Mouse (Mus musculus) Patski (cell line): ENCODE data around the gene Acss2. TPM values are rescaled to one million over a fixed set of nuclear protein-coding genes. Genes with fewer than 3 reads are reported as not detected.

Source experiments
- ATAC-seq: fragments of 100-300 bp; one replicate; pipeline ENCODE4 v1.8.0; 2021
- CTCF ChIA-PET: fragments of 350-600 bp; sonication (Branson Sonifier 250); formaldehyde crosslinking; loops from one replicate; lab custom pipeline; 2022; ENCODE audit warnings: inconsistent platforms; lab: Charles Lee
- POLR2A ChIA-PET: fragments of 350-600 bp; sonication (Branson Sonifier 250); formaldehyde crosslinking; loops from one replicate; lab custom pipeline; 2022; ENCODE audit warnings: antibody characterized with exemption, inconsistent platforms; lab: Charles Lee
- DNase-seq: peaks from one replicate; pipeline ENCODE4 v3.0.0-alpha.2; 2011; ENCODE audit warnings: low read depth, low spot score
- H3K27me3 ChIP-seq: fragments of 371-371 bp; one replicate; pipeline ENCODE4 v1.5.1; 2021
- CTCF ChIP-seq: fragments of 100-300 bp; IDR thresholded peaks from one replicate; pipeline ENCODE4 v1.5.1; 2021
- in situ Hi-C: fragments of 300-500 bp; cut with MboI; formaldehyde crosslinking; loops from 3 replicates; pipeline ENCODE4 v1.11.1; 2018; ENCODE audit warnings: low pct_unique_long_range_greater_than_20kb, mixed read lengths
- polyA plus RNA-seq: library from polyadenylated mRNA; unstranded; gene quantifications from one replicate; pipeline ENCODE4 v1.2.3, GENCODE M21; 2021

The Acss2 gene
- polyA plus RNA-seq, 1 experiment from 2014 or later: 12.4 TPM

GRCm38 (mm10) chr2:155626277-155626676, 108.5 kb downstream of the Acss2 start:
- H3K27me3 ChIP-seq: no peaks in the 10 kb centered on the region
- CTCF ChIA-PET: interaction anchor here (1.2 to 6.2 kb wide), 6 partner anchors 9 to 137 kb away, joined by 3 to 34 read pairs (median 4); partner anchors contain the start of genes Acss2 and Ggt7
- no peak for TF ChIP-seq CTCF
- DNase-seq (no peak), ATAC-seq (no peak)
- POLR2A ChIA-PET: no interaction called here
- in situ Hi-C loops: no loop called here

- ChIA-PET CTCF (interaction anchor here (0.7 to 6.2 kb wide), 12 partner anchors 8 to 145 kb away, joined by 3 to 34 read pairs (median 3); partner anchors contain the start of genes Acss2 and Ggt7), POLR2A (no interaction called here)
- no peaks in the 10 kb centered on the region for H3K27me3 ChIP-seq
- in situ Hi-C loops: no loop called here
- no peak for DNase-seq
- ATAC-seq: no peak
- TF ChIP-seq CTCF: no peak
These were observed 109.4 kb downstream of the Acss2 start for GRCm38 (mm10) chr2:155627030-155627738.

- H3K27me3 ChIP-seq: no peaks in the 10 kb centered on the region
- ATAC-seq (no peak), DNase-seq (no peak)
- CTCF ChIA-PET: interaction anchor here (0.9 to 6.2 kb wide), 6 partner anchors 8 to 146 kb away, joined by 3 to 34 read pairs (median 4); partner anchors contain the start of genes Acss2 and Ggt7
- POLR2A ChIA-PET: interaction anchor here (0.6 kb wide), 1 partner anchor 112 kb away, joined by 3 read pairs; no protein-coding TSS in a partner anchor
- in situ Hi-C loops: no loop called here
- no peak for TF ChIP-seq CTCF
These were observed 110.4 kb downstream of the Acss2 start for GRCm38 (mm10) chr2:155628112-155628511.

GRCm38 (mm10) chr2:155628519-155628918, 110.8 kb downstream of the Acss2 start:
- DNase-seq (no peak), ATAC-seq (no peak)
- ChIA-PET POLR2A (no interaction called here), CTCF (interaction anchor here (1.6 to 6.2 kb wide), 3 partner anchors 111 to 115 kb away, joined by 5 to 34 read pairs (median 10); partner anchors contain the start of genes Acss2 and Ggt7)
- no peak for TF ChIP-seq CTCF
- in situ Hi-C loops: no loop called here
- H3K27me3 ChIP-seq: no peaks in the 10 kb centered on the region

- DNase-seq: no peak
- TF ChIP-seq CTCF: no peak
- no peak for ATAC-seq
- no peaks in the 10 kb centered on the region for H3K27me3 ChIP-seq
- ChIA-PET CTCF (interaction anchor here (1.6 kb wide), 1 partner anchor 113 kb away, joined by 5 read pairs; no protein-coding TSS in a partner anchor), POLR2A (no interaction called here)
- in situ Hi-C loops: no loop called here
These were observed 111.5 kb downstream of the Acss2 start for GRCm38 (mm10) chr2:155629231-155629661.

- ChIA-PET POLR2A (no interaction called here), CTCF (no interaction called here)
- in situ Hi-C loops: no loop called here
- ATAC-seq (no peak), DNase-seq (no peak)
- H3K27me3 ChIP-seq: no peaks in the 10 kb centered on the region
- TF ChIP-seq CTCF: no peak
These were observed 112.4 kb downstream of the Acss2 start for GRCm38 (mm10) chr2:155630153-155630552.

- ChIA-PET CTCF (interaction anchor here (2.0 kb wide), 1 partner anchor 10 kb away, joined by 5 read pairs; no protein-coding TSS in a partner anchor), POLR2A (no interaction called here)
- ATAC-seq (no peak), DNase-seq (no peak)
- TF ChIP-seq CTCF: no peak
- H3K27me3 ChIP-seq: no peaks in the 10 kb centered on the region
- in situ Hi-C loops: no loop called here
These were observed 113.1 kb downstream of the Acss2 start for GRCm38 (mm10) chr2:155630590-155631416.

- no peak for DNase-seq
- no peaks in the 10 kb centered on the region for H3K27me3 ChIP-seq
- in situ Hi-C loops: no loop called here
- CTCF ChIA-PET: interaction anchor here (1.0 to 2.0 kb wide), 2 partner anchors 8 to 116 kb away, joined by 4 to 5 read pairs; no protein-coding TSS in a partner anchor
- no peak for TF ChIP-seq CTCF
- no peak for ATAC-seq
- POLR2A ChIA-PET: no interaction called here
These were observed 114.6 kb downstream of the Acss2 start for GRCm38 (mm10) chr2:155632138-155632936.

- no peaks in the 10 kb centered on the region for H3K27me3 ChIP-seq
- DNase-seq: no peak
- no peak for TF ChIP-seq CTCF
- no peak for ATAC-seq
- ChIA-PET CTCF (no interaction called here), POLR2A (no interaction called here)
- in situ Hi-C loops: no loop called here
These were observed 115.4 kb downstream of the Acss2 start for GRCm38 (mm10) chr2:155633121-155633520.

- ChIA-PET CTCF (interaction anchor here (0.9 to 2.0 kb wide), 2 partner anchors 30 to 122 kb away, joined by 3 to 5 read pairs; no protein-coding TSS in a partner anchor), POLR2A (no interaction called here)
- H3K27me3 ChIP-seq: no peaks in the 10 kb centered on the region
- in situ Hi-C loops: no loop called here
- TF ChIP-seq CTCF: no peak
- no peak for ATAC-seq
- DNase-seq: no peak
These were observed 116.0 kb downstream of the Acss2 start for GRCm38 (mm10) chr2:155633731-155634130.
